Mouse (Mus musculus) liver, postnatal 0 days (tissue): ENCODE results near the gene Iqck. TPM values are rescaled to one million over a fixed set of nuclear protein-coding genes. Genes with fewer than 3 reads are reported as not detected.

Source experiments
- ATAC-seq: fragments of 200-750 bp; cut with Nextera tagmentation; 2 replicates; pipeline ENCODE4 v1.8.0; 2017; ENCODE audit warnings: mild to moderate bottlenecking, moderate library complexity
- DNase-seq: peaks from one replicate; pipeline ENCODE4 v3.0.0-alpha.2; 2016
- H3K27ac ChIP-seq: fragments of 300-500 bp; sonication (generic); 2 replicates; pipeline ENCODE4 v1.5.1; 2014; ENCODE audit warnings: antibody characterized with exemption, moderate library complexity, mild to moderate bottlenecking, low read depth
- H3K27me3 ChIP-seq: fragments of 300-500 bp; sonication (generic); 2 replicates; pipeline ENCODE4 v1.6.1; 2014; ENCODE audit warnings: low read length, control low read depth, mixed read lengths; ENCODE audit not compliant: insufficient read depth
- H3K36me3 ChIP-seq: fragments of 300-500 bp; sonication (generic); replicated peaks from 2 replicates; pipeline ENCODE4 v1.6.1; 2014; ENCODE audit warnings: mild to moderate bottlenecking, control low read depth, low read length, moderate library complexity, mixed read lengths; ENCODE audit not compliant: insufficient read depth
- H3K4me1 ChIP-seq: fragments of 300-500 bp; sonication (generic); 2 replicates; pipeline ENCODE4 v1.6.1; 2014; ENCODE audit warnings: antibody characterized with exemption, mild to moderate bottlenecking, control low read depth; ENCODE audit not compliant: insufficient read depth
- H3K4me2 ChIP-seq: fragments of 300-500 bp; sonication (generic); 2 replicates; pipeline ENCODE4 v1.6.1; 2014; ENCODE audit warnings: low read depth, mild to moderate bottlenecking, low read length, moderate library complexity, mixed read lengths
- H3K4me3 ChIP-seq: fragments of 300-500 bp; sonication (generic); 2 replicates; pipeline ENCODE4 v1.5.1; 2014; ENCODE audit warnings: low read depth, low read length
- H3K9ac ChIP-seq: fragments of 300-500 bp; sonication (generic); replicated peaks from 2 replicates; pipeline ENCODE4 v1.6.1; 2014; ENCODE audit warnings: mild to moderate bottlenecking, moderate library complexity
- H3K9me3 ChIP-seq: fragments of 300-500 bp; sonication (generic); 2 replicates; pipeline ENCODE4 v1.6.1; 2016; ENCODE audit warnings: mild to moderate bottlenecking, control low read depth, low read length, mixed read lengths
- CTCF ChIP-seq: sonication (generic); IDR thresholded peaks from 2 replicates; pipeline ENCODE4 v1.5.1; 2016; ENCODE audit warnings: antibody characterized with exemption, low read depth
- EP300 ChIP-seq: IDR thresholded peaks from 2 replicates; pipeline ENCODE4 v1.6.1; 2016; ENCODE audit warnings: antibody characterized with exemption, low read depth, mild to moderate bottlenecking
- WGBS: fragments of 180-500 bp; shearing (Covaris S2); extraction: QIAGEN DNeasy Blood & Tissue Kit; methylation state at CpG from one replicate; pipeline ENCODE4 v1.1.7; 2014; ENCODE audit not compliant: insufficient replicate concordance; 5-methylcytosine and 5-hydroxymethylcytosine counted together
- polyA plus RNA-seq: library from polyadenylated mRNA; unstranded; fragments of >200 nt; fragmentation: Nextera tagmentation; extraction: Ambion mirVana; gene quantifications from 2 replicates; pipeline ENCODE4 v1.2.1, GENCODE M21; 2015

Iqck gene
- polyA plus RNA-seq, 1 experiment from 2014 or later: 0.39 TPM

- TF ChIP-seq CTCF (no peak), EP300 (no peak)
- DNase-seq: no peak
- no peaks in the 10 kb centered on the region for H3K27me3 ChIP-seq
- peaks cover 7% of the 10 kb centered on the region for H3K4me1 ChIP-seq
- peak overlapping the region; percentile 65 for H3K9ac ChIP-seq
- H3K27ac ChIP-seq: 0 out of 2 replicates have a peak overlapping the region, but pooled peaks have one; percentile 62
- 8% methylated on average over 3 of the region's 3 CpGs for WGBS
- peaks cover 16% of the 10 kb centered on the region for H3K36me3 ChIP-seq
- peak overlapping the region; percentile 81 for H3K4me3 ChIP-seq
- ATAC-seq: no peak
- no peaks in the 10 kb centered on the region for H3K9me3 ChIP-seq
- peak overlapping the region; percentile 81 for H3K4me2 ChIP-seq
These were observed 946 bp upstream of the Iqck start for GRCm38 (mm10) chr7:118854606-118855005.

- no peaks in the 10 kb centered on the region for H3K27me3 ChIP-seq
- no peak for TF ChIP-seq EP300
- TF ChIP-seq CTCF: no peak
- H3K36me3 ChIP-seq: peaks cover 13% of the 10 kb centered on the region; the same call in 1 of the 2 replicates
- peak within 1 kb of the TSS; percentile 62 for H3K27ac ChIP-seq
- peak within 1 kb of the TSS; percentile 81 for H3K4me2 ChIP-seq
- under 1% methylated on average over 46 of the region's 46 CpGs for WGBS
- peak within 1 kb of the TSS; percentile 65 for H3K9ac ChIP-seq
- peak; percentile 72 for ATAC-seq
- H3K4me3 ChIP-seq: peak within 1 kb of the TSS; percentile 81
- no peaks in the 10 kb centered on the region for H3K9me3 ChIP-seq
- H3K4me1 ChIP-seq: peaks cover 7% of the 10 kb centered on the region
- no peak for DNase-seq
These were observed 339 bp downstream of the Iqck start, which contains the start of gene Knop1 for GRCm38 (mm10) chr7:118855877-118856304. Knop1 (minus strand) TSS chr7:118856254.

GRCm38 (mm10) chr7:118858640-118859039 is 3.1 kb downstream of the Iqck start:
- peaks cover 7% of the 10 kb centered on the region for H3K4me1 ChIP-seq
- TF ChIP-seq CTCF (no peak), EP300 (no peak)
- H3K27ac ChIP-seq: no peak overlapping the region
- H3K27me3 ChIP-seq: no peaks in the 10 kb centered on the region
- 68% methylated on average over 1 of the region's 1 CpGs for WGBS
- H3K9me3 ChIP-seq: no peaks in the 10 kb centered on the region
- H3K36me3 ChIP-seq: no peaks in the 10 kb centered on the region
- H3K4me3 ChIP-seq: no peak overlapping the region
- DNase-seq (no peak), ATAC-seq (no peak)
- H3K4me2 ChIP-seq: no peak overlapping the region
- H3K9ac ChIP-seq: no peak overlapping the region

GRCm38 (mm10) chr7:118865362-118865761 is 9.8 kb downstream of the Iqck start:
- ATAC-seq (no peak), DNase-seq (no peak)
- Histone ChIP-seq H3K4me2 (no peak overlapping the region), H3K9me3 (no peaks in the 10 kb centered on the region), H3K4me1 (no peaks in the 10 kb centered on the region), H3K9ac (no peak overlapping the region), H3K27ac (no peak overlapping the region), H3K4me3 (no peak overlapping the region), H3K36me3 (no peaks in the 10 kb centered on the region), H3K27me3 (no peaks in the 10 kb centered on the region)
- TF ChIP-seq CTCF: no peak
- 51% methylated on average over 2 of the region's 2 CpGs for WGBS

GRCm38 (mm10) chr7:118879466-118880029 is 24.0 kb downstream of the Iqck start:
- Histone ChIP-seq H3K9ac (no peak overlapping the region), H3K36me3 (no peaks in the 10 kb centered on the region), H3K4me2 (no peak overlapping the region), H3K9me3 (no peaks in the 10 kb centered on the region), H3K27ac (no peak overlapping the region), H3K4me3 (no peak overlapping the region), H3K27me3 (no peaks in the 10 kb centered on the region), H3K4me1 (no peaks in the 10 kb centered on the region)
- DNase-seq (no peak), ATAC-seq (no peak)
- 0 out of 2 replicates have a peak, but pooled peaks have one; percentile 7 for TF ChIP-seq CTCF
- no peak for TF ChIP-seq EP300
- 80% methylated on average over 3 of the region's 3 CpGs for WGBS

- H3K4me1 ChIP-seq: no peaks in the 10 kb centered on the region
- no peak for TF ChIP-seq CTCF
- no peak for TF ChIP-seq EP300
- DNase-seq (no peak), ATAC-seq (no peak)
- 67% methylated on average over 4 of the region's 4 CpGs for WGBS
- no peaks in the 10 kb centered on the region for H3K9me3 ChIP-seq
- H3K9ac ChIP-seq: no peak overlapping the region
- no peak overlapping the region for H3K27ac ChIP-seq
- H3K4me3 ChIP-seq: no peak overlapping the region
- H3K4me2 ChIP-seq: no peak overlapping the region
- no peaks in the 10 kb centered on the region for H3K36me3 ChIP-seq
- H3K27me3 ChIP-seq: no peaks in the 10 kb centered on the region
These were observed 28.4 kb downstream of the Iqck start for GRCm38 (mm10) chr7:118883957-118884356.
